Mouse (Mus musculus) heart, embryonic 14.5 days (tissue): ENCODE results near the gene Ccdc14. TPM values are rescaled to one million over a fixed set of nuclear protein-coding genes. Genes with fewer than 3 reads are reported as not detected.
"Not testable (repeated sequence)": the region's sequence is repeated elsewhere in the genome, so short reads cannot be mapped to it uniquely, and the experiment has no call there.

Experiments used
- ATAC-seq: fragments of 200-750 bp; cut with Nextera tagmentation; 2 replicates; pipeline ENCODE4 v1.8.0; 2017; ENCODE audit warnings: low read depth, moderate TSS enrichment; ENCODE audit not compliant: insufficient number of reproducible peaks, insufficient read depth, low FRiP score
- H3K27ac ChIP-seq, 2 experiments: fragments of 200-500 bp in 1 of 2; fragments of 300-500 bp in 1 of 2; sonication (generic) in 1 of 2; replicated peaks in 1 of 2; 2 replicates each; pipeline ENCODE4 v1.5.1; 2012 to 2014; ENCODE audit warnings: low read depth in 2 of 2, low read length in 2 of 2, control low read depth in 1 of 2, mild to moderate bottlenecking in 1 of 2, mixed read lengths in 1 of 2; ENCODE audit not compliant: control insufficient read depth in 1 of 2, insufficient read depth in 1 of 2
- H3K27me3 ChIP-seq: fragments of 300-500 bp; sonication (generic); 2 replicates; pipeline ENCODE4 v1.6.1; 2014; ENCODE audit warnings: mild to moderate bottlenecking, low read length, control low read depth; ENCODE audit not compliant: control insufficient read depth, insufficient read depth
- H3K36me3 ChIP-seq: fragments of 300-500 bp; sonication (generic); 2 replicates; pipeline ENCODE4 v1.6.1; 2014; ENCODE audit warnings: mild to moderate bottlenecking, control low read depth, low read length, mixed read lengths; ENCODE audit not compliant: control insufficient read depth, insufficient read depth
- H3K4me1 ChIP-seq, 2 experiments: fragments of 200-500 bp in 1 of 2; fragments of 300-500 bp in 1 of 2; sonication (generic) in 1 of 2; 2 replicates each; pipeline ENCODE4 v1.6.1; 2012 to 2014; ENCODE audit warnings: low read length in 2 of 2, control low read depth in 1 of 2, mixed read lengths in 1 of 2; ENCODE audit not compliant: control insufficient read depth in 2 of 2, insufficient read depth in 2 of 2
- H3K4me2 ChIP-seq: fragments of 300-500 bp; sonication (generic); 2 replicates; pipeline ENCODE4 v1.6.1; 2014; ENCODE audit warnings: mild to moderate bottlenecking, low read length
- H3K4me3 ChIP-seq, 2 experiments: fragments of 200-500 bp in 1 of 2; fragments of 300-500 bp in 1 of 2; sonication (generic) in 1 of 2; 2 replicates each; pipeline ENCODE4 v1.5.1; 2012 to 2014; ENCODE audit warnings: low read length in 2 of 2, mild to moderate bottlenecking in 2 of 2, control low read depth in 1 of 2, low read depth in 1 of 2, moderate library complexity in 1 of 2; ENCODE audit not compliant: control insufficient read depth in 1 of 2, insufficient read depth in 1 of 2
- H3K9ac ChIP-seq: fragments of 300-500 bp; sonication (generic); 2 replicates; pipeline ENCODE4 v1.6.1; 2014; ENCODE audit warnings: mild to moderate bottlenecking, low read length
- H3K9me3 ChIP-seq: fragments of 300-500 bp; sonication (generic); 2 replicates; pipeline ENCODE4 v1.6.1; 2016; ENCODE audit warnings: low read length, control low read depth; ENCODE audit not compliant: control insufficient read depth
- WGBS: fragments of 180-500 bp; shearing (Covaris S2); extraction: QIAGEN DNeasy Blood & Tissue Kit; methylation state at CpG from one replicate; pipeline ENCODE4 v1.1.7; 2014; 5-methylcytosine and 5-hydroxymethylcytosine counted together
- polyA plus RNA-seq: library from polyadenylated mRNA; unstranded; fragments of >200 nt; fragmentation: Nextera tagmentation; extraction: Ambion mirVana; gene quantifications from 2 replicates; pipeline ENCODE4 v1.2.1, GENCODE M21; 2014

The Ccdc14 gene
- polyA plus RNA-seq, 1 experiment from 2014 or later, result 6.6 TPM

- Histone ChIP-seq H3K9me3 (no peaks in the 10 kb centered on the region), H3K9ac (peak overlapping the region; percentile 75), H3K27ac (peak overlapping the region; percentile 80 to 85), H3K4me1 (peaks cover 3 to 7% of the 10 kb centered on the region in 2 experiments), H3K27me3 (no peaks in the 10 kb centered on the region), H3K4me3 (peak overlapping the region; percentile 53 to 76), H3K4me2 (peak overlapping the region; percentile 85), H3K36me3 (0 out of 2 replicates have a peak, but pooled peaks cover 6% of the 10 kb centered on the region)
- no peak for ATAC-seq
- 13% methylated on average over 11 of the region's 11 CpGs for WGBS
Observed at GRCm38 (mm10) chr16:34691156-34691555, 740 bp downstream of the Ccdc14 start.

- Histone ChIP-seq H3K9ac (no peak overlapping the region), H3K4me1 (peaks cover 3 to 7% of the 10 kb centered on the region in 2 experiments), H3K4me3 (no peak overlapping the region), H3K27me3 (no peaks in the 10 kb centered on the region), H3K9me3 (no peaks in the 10 kb centered on the region), H3K27ac (no peak overlapping the region), H3K4me2 (no peak overlapping the region), H3K36me3 (peaks cover 31% of the 10 kb centered on the region)
- ATAC-seq, result no peak
- WGBS, result 80% methylated on average over 5 of the region's 7 CpGs
Observed at GRCm38 (mm10) chr16:34694477-34694876, 4.1 kb downstream of the Ccdc14 start.

- H3K36me3 ChIP-seq, result peaks cover 35% of the 10 kb centered on the region
- H3K4me2 ChIP-seq, H3K9ac ChIP-seq, H3K9me3 ChIP-seq, H3K4me3 ChIP-seq, H3K27me3 ChIP-seq, ATAC-seq, H3K27ac ChIP-seq, H3K4me1 ChIP-seq: not testable (repeated sequence)
- 71% methylated on average over 3 of the region's 3 CpGs for WGBS
Observed at GRCm38 (mm10) chr16:34698721-34699120, 8.3 kb downstream of the Ccdc14 start.

GRCm38 (mm10) chr16:34700165-34700827, 9.9 kb downstream of the Ccdc14 start:
- H3K4me2 ChIP-seq, result peak overlapping the region; percentile 13; the same call in 1 of the 2 replicates
- H3K4me3 ChIP-seq, result no peak overlapping the region
- no peak overlapping the region for H3K27ac ChIP-seq
- H3K9me3 ChIP-seq, result no peaks in the 10 kb centered on the region
- peak; percentile 43; the same call in 1 of the 2 replicates for ATAC-seq
- H3K4me1 ChIP-seq, result peaks cover 0 to 5% of the 10 kb centered on the region in 2 experiments; a peak in 2 of 4 replicates
- H3K27me3 ChIP-seq, result no peaks in the 10 kb centered on the region
- H3K9ac ChIP-seq, result no peak overlapping the region
- peaks cover 44% of the 10 kb centered on the region for H3K36me3 ChIP-seq
- 17% methylated on average over 7 of the region's 7 CpGs for WGBS

- Histone ChIP-seq H3K27ac (no peak overlapping the region), H3K4me3 (no peak overlapping the region), H3K4me2 (no peak overlapping the region), H3K36me3 (peaks cover 45% of the 10 kb centered on the region), H3K9me3 (no peaks in the 10 kb centered on the region), H3K9ac (no peak overlapping the region), H3K4me1 (peaks cover 0 to 5% of the 10 kb centered on the region in 2 experiments; a peak in 2 of 4 replicates), H3K27me3 (no peaks in the 10 kb centered on the region)
- no peak for ATAC-seq
- WGBS, result 74% methylated on average over 6 of the region's 6 CpGs
Observed at GRCm38 (mm10) chr16:34700828-34701216, 10.4 kb downstream of the Ccdc14 start.

GRCm38 (mm10) chr16:34706019-34706418, 15.6 kb downstream of the Ccdc14 start:
- no peak overlapping the region for H3K4me2 ChIP-seq
- WGBS, result 81% methylated on average over 2 of the region's 2 CpGs
- H3K27me3 ChIP-seq, result no peaks in the 10 kb centered on the region
- H3K36me3 ChIP-seq, result peaks cover 53% of the 10 kb centered on the region
- no peak overlapping the region for H3K27ac ChIP-seq
- H3K4me3 ChIP-seq, result no peak overlapping the region
- H3K9ac ChIP-seq, result no peak overlapping the region
- no peaks in the 10 kb centered on the region for H3K9me3 ChIP-seq
- no peak for ATAC-seq
- no peaks in the 10 kb centered on the region for H3K4me1 ChIP-seq

- Histone ChIP-seq H3K4me2 (no peak overlapping the region), H3K9me3 (no peaks in the 10 kb centered on the region), H3K36me3 (peaks cover 51% of the 10 kb centered on the region), H3K27ac (no peak overlapping the region), H3K4me3 (no peak overlapping the region), H3K27me3 (no peaks in the 10 kb centered on the region), H3K4me1 (no peaks in the 10 kb centered on the region), H3K9ac (no peak overlapping the region)
- WGBS, result 68% methylated on average over 7 of the region's 7 CpGs
- no peak for ATAC-seq
Observed at GRCm38 (mm10) chr16:34706487-34706946, 16.1 kb downstream of the Ccdc14 start.

GRCm38 (mm10) chr16:34711481-34711880, 21.1 kb downstream of the Ccdc14 start:
- Histone ChIP-seq H3K27me3 (no peaks in the 10 kb centered on the region), H3K9ac (no peak overlapping the region), H3K4me2 (no peak overlapping the region), H3K27ac (no peak overlapping the region), H3K4me3 (no peak overlapping the region), H3K36me3 (peaks cover 51% of the 10 kb centered on the region), H3K4me1 (no peaks in the 10 kb centered on the region), H3K9me3 (no peaks in the 10 kb centered on the region)
- WGBS, result 81% methylated on average over 3 of the region's 3 CpGs
- no peak for ATAC-seq
